Mouse (Mus musculus): ENCODE measurements around the gene Stx4a. TPM values are rescaled to one million over a fixed set of nuclear protein-coding genes. Genes with fewer than 3 reads are reported as not detected.

The Stx4a gene
- polyA plus RNA-seq, 2 experiments: 41.0 to 147 TPM

GRCm38 (mm10) chr7:127799738-127800137 is 24.4 kb upstream of the Stx4a start:
- no peak overlapping the region for H3K27ac ChIP-seq (replicated peaks; ENCODE audit: low read depth, low read length)
- H3K4me3 ChIP-seq (replicated peaks; ENCODE audit: low read length): no peak overlapping the region
- 100% methylated on average over 1 of the region's 1 CpGs for WGBS
- no peaks in the 10 kb centered on the region for H3K27me3 ChIP-seq (ENCODE audit: control insufficient read depth, insufficient read depth, low read length)
- ATAC-seq (ENCODE audit: low FRiP score, low read depth) (no peak), DNase-seq (ENCODE audit: low spot score) (no peak)
- H3K9me3 ChIP-seq (ENCODE audit: control insufficient read depth, low read length): no peaks in the 10 kb centered on the region
- TF ChIP-seq POLR2A (IDR thresholded peaks at IDR 0.05; ENCODE audit: borderline replicate concordance, extremely low read depth, insufficient read depth, insufficient read length): no peak
- peaks cover 78% of the 10 kb centered on the region for H3K36me3 ChIP-seq (ENCODE audit: control insufficient read depth, insufficient read depth, low read length)
- H3K4me1 ChIP-seq (ENCODE audit: control insufficient read depth, insufficient read depth, low read length): no peaks in the 10 kb centered on the region
- H3K9ac ChIP-seq (ENCODE audit: low read depth, low read length, severe bottlenecking): no peak overlapping the region
- no peak overlapping the region for H3K4me2 ChIP-seq (replicated peaks; ENCODE audit: low read depth, low read length, severe bottlenecking)

GRCm38 (mm10) chr7:127800435-127801009 is 23.6 kb upstream of the Stx4a start, which contains the start of gene Hsd3b7:
TSS of gene Hsd3b7 (plus strand) at chr7:127800604.
- H3K4me2 ChIP-seq (replicated peaks; ENCODE audit: low read depth, low read length, severe bottlenecking): peak within 1 kb of the TSS; percentile 43
- no peak within 1 kb of the TSS for H3K27ac ChIP-seq (replicated peaks; ENCODE audit: low read depth, low read length)
- no peak for TF ChIP-seq POLR2A (IDR thresholded peaks at IDR 0.05; ENCODE audit: borderline replicate concordance, extremely low read depth, insufficient read depth, insufficient read length)
- peak within 1 kb of the TSS; percentile 23; the same call in 1 of the 2 replicates for H3K4me3 ChIP-seq (replicated peaks; ENCODE audit: low read length)
- peaks cover 74% of the 10 kb centered on the region for H3K36me3 ChIP-seq (ENCODE audit: control insufficient read depth, insufficient read depth, low read length)
- DNase-seq (ENCODE audit: low spot score): peak; percentile 91
- peak; percentile 85 for ATAC-seq (ENCODE audit: low FRiP score, low read depth)
- no peaks in the 10 kb centered on the region for H3K27me3 ChIP-seq (ENCODE audit: control insufficient read depth, insufficient read depth, low read length)
- 34% methylated on average over 6 of the region's 6 CpGs for WGBS
- peak within 1 kb of the TSS; percentile 2; the same call in 1 of the 2 replicates for H3K9ac ChIP-seq (ENCODE audit: low read depth, low read length, severe bottlenecking)
- no peaks in the 10 kb centered on the region for H3K9me3 ChIP-seq (ENCODE audit: control insufficient read depth, low read length)
- H3K4me1 ChIP-seq (ENCODE audit: control insufficient read depth, insufficient read depth, low read length): no peaks in the 10 kb centered on the region

- Histone ChIP-seq H3K27ac (replicated peaks; ENCODE audit: low read depth, low read length) (no peak overlapping the region), H3K4me2 (replicated peaks; ENCODE audit: low read depth, low read length, severe bottlenecking) (peak overlapping the region; percentile 43; the same call in 1 of the 2 replicates), H3K9ac (ENCODE audit: low read depth, low read length, severe bottlenecking) (peak overlapping the region; percentile 2; the same call in 1 of the 2 replicates), H3K9me3 (ENCODE audit: control insufficient read depth, low read length) (no peaks in the 10 kb centered on the region), H3K27me3 (ENCODE audit: control insufficient read depth, insufficient read depth, low read length) (no peaks in the 10 kb centered on the region), H3K36me3 (ENCODE audit: control insufficient read depth, insufficient read depth, low read length) (peaks cover 69% of the 10 kb centered on the region), H3K4me3 (replicated peaks; ENCODE audit: low read length) (no peak overlapping the region), H3K4me1 (ENCODE audit: control insufficient read depth, insufficient read depth, low read length) (no peaks in the 10 kb centered on the region)
- no peak for TF ChIP-seq POLR2A (IDR thresholded peaks at IDR 0.05; ENCODE audit: borderline replicate concordance, extremely low read depth, insufficient read depth, insufficient read length)
- no peak for ATAC-seq (ENCODE audit: low FRiP score, low read depth)
- no peak for DNase-seq (ENCODE audit: low spot score)
- WGBS: 86% methylated on average over 8 of the region's 8 CpGs
Measured at GRCm38 (mm10) chr7:127801010-127801621, 23.0 kb upstream of the Stx4a start.

- H3K27ac ChIP-seq (replicated peaks; ENCODE audit: low read depth, low read length): no peak overlapping the region
- H3K9me3 ChIP-seq (ENCODE audit: control insufficient read depth, low read length): no peaks in the 10 kb centered on the region
- no peaks in the 10 kb centered on the region for H3K27me3 ChIP-seq (ENCODE audit: control insufficient read depth, insufficient read depth, low read length)
- peaks cover 57% of the 10 kb centered on the region for H3K36me3 ChIP-seq (ENCODE audit: control insufficient read depth, insufficient read depth, low read length)
- no peak for TF ChIP-seq POLR2A (IDR thresholded peaks at IDR 0.05; ENCODE audit: borderline replicate concordance, extremely low read depth, insufficient read depth, insufficient read length)
- no peak overlapping the region for H3K9ac ChIP-seq (ENCODE audit: low read depth, low read length, severe bottlenecking)
- DNase-seq (ENCODE audit: low spot score) (no peak), ATAC-seq (ENCODE audit: low FRiP score, low read depth) (no peak)
- H3K4me1 ChIP-seq (ENCODE audit: control insufficient read depth, insufficient read depth, low read length): no peaks in the 10 kb centered on the region
- 92% methylated on average over 17 of the region's 17 CpGs for WGBS
- H3K4me3 ChIP-seq (replicated peaks; ENCODE audit: low read length): no peak overlapping the region
- no peak overlapping the region for H3K4me2 ChIP-seq (replicated peaks; ENCODE audit: low read depth, low read length, severe bottlenecking)
Measured at GRCm38 (mm10) chr7:127802313-127802712, 21.8 kb upstream of the Stx4a start.

GRCm38 (mm10) chr7:127808821-127809220 is 15.3 kb upstream of the Stx4a start:
- no peak for TF ChIP-seq POLR2A (IDR thresholded peaks at IDR 0.05; ENCODE audit: borderline replicate concordance, extremely low read depth, insufficient read depth, insufficient read length)
- no peak for DNase-seq (ENCODE audit: low spot score)
- ATAC-seq (ENCODE audit: low FRiP score, low read depth): no peak
- WGBS: 79% methylated on average over 5 of the region's 5 CpGs
- no peak overlapping the region for H3K27ac ChIP-seq (replicated peaks; ENCODE audit: low read depth, low read length)
- H3K4me2 ChIP-seq (replicated peaks; ENCODE audit: low read depth, low read length, severe bottlenecking): no peak overlapping the region
- H3K4me1 ChIP-seq (ENCODE audit: control insufficient read depth, insufficient read depth, low read length): no peaks in the 10 kb centered on the region
- no peak overlapping the region for H3K4me3 ChIP-seq (replicated peaks; ENCODE audit: low read length)
- H3K27me3 ChIP-seq (ENCODE audit: control insufficient read depth, insufficient read depth, low read length): no peaks in the 10 kb centered on the region
- H3K9me3 ChIP-seq (ENCODE audit: control insufficient read depth, low read length): no peaks in the 10 kb centered on the region
- H3K9ac ChIP-seq (ENCODE audit: low read depth, low read length, severe bottlenecking): no peak overlapping the region
- H3K36me3 ChIP-seq (ENCODE audit: control insufficient read depth, insufficient read depth, low read length): peaks cover 43% of the 10 kb centered on the region

Data from limb, embryonic 14.5 days (tissue).